Mouse (Mus musculus): ENCODE measurements at regions not wholly inside any gene's neighbourhood (a gene's known extent, or its start where the extent isn't known, plus 50 kb on each side); places are given as distances from the start of the nearest gene placed in this dataset.
"Not testable (repeated sequence)": the region's sequence is repeated elsewhere in the genome, so short reads cannot be mapped to it uniquely, and the experiment has no call there.

DNA sequence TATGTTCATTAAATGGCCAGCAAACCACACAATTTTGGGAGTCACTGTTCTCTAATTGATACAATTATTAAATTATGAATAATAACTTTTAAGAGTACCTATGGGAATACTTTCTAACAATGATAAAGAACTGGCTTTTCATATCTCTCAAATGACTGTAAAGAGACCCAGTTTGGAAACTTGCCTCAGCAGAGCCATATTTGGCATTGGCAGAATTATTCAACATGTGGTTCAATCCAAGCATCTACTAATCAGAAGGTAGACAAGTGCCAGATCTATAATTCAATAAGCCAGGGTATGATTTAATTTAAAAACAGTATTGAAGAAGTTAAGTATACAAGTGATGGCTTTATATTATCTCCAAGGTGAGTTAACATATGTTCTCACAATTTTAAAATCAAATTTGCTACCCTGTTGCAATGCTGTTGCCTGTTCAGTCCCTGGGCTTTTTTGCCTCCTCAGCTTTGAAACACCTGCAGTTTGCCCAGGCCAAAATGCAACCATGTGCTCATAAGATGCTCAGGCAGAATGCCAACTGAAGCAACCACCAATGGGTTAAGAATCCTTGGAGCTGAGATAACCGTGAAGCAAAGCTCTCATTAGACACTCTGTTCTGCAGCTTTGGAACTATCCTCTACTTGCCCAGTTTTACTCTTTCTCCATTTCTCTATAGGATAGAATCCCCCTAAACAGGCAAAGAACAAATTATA is 897.2 kb downstream of the Ets1 start:
- no peak for DNase-seq

DNA sequence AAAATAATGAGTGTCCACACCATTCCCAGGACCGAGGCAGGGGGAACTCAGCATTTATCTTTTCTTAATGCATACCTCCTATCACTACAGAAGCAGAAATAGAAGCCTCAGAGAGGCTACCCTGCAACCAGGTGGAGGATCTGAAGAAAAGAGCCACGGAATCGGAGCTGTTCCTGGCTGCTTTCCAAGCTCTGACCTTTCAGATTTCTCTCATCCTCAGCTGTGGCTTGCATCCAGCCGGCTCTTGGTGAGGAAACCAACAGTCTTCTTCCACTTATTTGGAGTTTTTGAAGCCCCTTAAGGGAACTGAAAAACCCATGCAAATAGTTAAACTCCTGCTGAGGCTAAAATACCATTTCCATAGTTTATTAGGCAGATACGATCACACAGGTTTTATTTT is 907.3 kb downstream of the Ets1 start:
- DNase-seq = no peak

DNA sequence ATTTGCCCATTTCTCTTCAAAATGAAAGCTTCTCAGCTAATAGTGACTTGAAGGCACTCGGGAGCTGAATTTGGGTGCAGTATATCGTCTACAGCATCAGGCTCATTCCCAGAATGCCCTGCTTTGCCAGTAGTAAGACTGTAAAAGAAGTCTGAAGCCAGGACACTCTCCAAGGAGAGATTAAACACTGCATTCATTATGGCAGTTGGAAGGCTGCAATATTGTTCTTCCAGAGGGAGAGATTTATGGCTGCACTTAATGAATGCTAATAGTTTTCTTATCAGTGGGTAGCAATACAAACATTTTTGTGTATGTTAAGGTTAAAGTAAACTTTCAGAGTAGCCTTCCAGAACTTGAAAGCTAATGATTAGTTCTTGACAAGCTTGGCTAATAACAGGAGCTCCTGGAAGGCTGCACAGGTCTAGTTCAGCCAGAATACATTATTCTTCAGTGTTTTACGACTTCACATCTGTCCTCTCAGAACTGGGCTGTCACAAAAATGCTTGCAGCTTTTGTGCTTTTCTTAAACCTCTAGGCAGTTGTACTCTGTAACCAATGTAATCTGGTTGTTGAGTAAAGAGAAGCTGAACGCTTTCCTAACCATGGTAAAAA is 910.2 kb downstream of the Ets1 start:
- no peak for DNase-seq

DNA sequence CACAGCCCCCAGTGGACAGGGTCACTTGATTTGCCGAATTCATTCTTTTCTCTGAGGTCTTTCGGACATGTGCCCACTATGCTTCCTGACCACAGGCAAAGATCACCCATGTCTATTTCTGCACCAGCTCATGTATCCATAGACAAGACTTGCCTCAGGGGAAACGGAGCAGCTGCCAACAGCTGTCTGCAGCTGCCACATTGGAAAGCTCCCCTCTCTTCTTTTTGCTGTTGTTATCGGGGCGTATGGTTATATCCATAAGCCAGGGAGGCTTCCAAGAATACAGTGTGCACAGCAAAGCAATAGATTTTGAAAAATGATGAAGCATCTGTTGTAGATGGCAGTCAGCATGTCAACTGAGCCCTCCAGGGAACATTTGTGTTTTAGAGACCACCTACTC is 913.4 kb downstream of the Ets1 start:
- DNase-seq = peak; percentile 4

DNA sequence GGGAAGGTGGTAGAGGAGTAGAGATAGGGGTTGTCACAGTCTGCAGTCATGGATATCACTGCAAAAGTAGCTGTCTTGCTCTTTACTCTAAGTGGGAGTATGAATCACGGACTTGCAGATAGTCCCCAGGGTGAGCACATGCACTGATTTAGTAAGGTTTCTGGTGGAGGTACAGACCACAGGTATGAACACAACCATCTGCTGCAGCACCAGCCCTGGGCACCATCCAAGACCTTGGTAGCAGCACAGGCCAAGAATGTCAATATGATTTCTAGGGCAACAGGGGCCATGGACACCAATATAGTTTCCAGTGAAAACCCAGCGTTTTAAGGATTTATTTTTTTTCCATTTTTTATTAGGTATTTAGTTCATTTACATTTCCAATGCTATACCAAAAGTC is 913.7 kb upstream of the Kirrel3 start:
- no peak for DNase-seq

DNA sequence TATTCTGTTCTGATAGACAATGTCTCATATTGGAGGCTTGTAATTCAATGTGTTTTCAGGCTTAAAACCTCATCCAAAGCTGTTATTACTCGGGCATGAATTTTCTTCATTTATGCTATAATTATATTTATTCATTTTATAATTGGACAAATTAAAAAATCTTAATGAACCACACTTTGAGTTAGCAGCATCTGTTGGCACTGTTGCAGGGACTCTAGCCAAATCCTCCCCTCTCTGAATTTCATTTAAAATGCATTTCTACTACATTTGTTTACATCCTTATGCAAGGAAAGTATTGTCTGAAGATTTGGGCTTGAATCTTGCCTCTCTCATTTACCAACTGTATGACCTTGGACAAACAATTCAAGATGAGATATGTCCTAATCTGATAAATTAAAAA is 874.2 kb upstream of the Kirrel3 start:
- no peak for DNase-seq

DNA sequence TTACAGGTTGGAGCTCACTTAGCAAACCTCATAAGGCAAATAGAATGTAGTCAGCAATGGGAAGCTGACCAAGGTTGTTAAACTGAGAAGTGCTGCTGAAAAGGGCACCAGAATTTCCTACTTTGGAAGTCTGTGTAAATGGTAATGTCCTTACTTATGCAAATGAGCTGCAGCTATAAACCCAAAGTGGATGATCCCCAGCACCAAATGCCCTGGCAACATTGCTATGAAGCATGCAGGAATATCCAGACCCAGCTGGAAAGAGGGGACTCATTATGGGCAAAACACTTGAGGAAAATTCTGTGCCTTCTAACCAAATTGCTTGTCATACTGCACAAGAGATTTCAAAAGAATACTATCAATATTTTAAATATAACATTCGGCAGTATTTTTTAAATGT is 861.3 kb upstream of the Kirrel3 start:
- DNase-seq = no peak

DNA sequence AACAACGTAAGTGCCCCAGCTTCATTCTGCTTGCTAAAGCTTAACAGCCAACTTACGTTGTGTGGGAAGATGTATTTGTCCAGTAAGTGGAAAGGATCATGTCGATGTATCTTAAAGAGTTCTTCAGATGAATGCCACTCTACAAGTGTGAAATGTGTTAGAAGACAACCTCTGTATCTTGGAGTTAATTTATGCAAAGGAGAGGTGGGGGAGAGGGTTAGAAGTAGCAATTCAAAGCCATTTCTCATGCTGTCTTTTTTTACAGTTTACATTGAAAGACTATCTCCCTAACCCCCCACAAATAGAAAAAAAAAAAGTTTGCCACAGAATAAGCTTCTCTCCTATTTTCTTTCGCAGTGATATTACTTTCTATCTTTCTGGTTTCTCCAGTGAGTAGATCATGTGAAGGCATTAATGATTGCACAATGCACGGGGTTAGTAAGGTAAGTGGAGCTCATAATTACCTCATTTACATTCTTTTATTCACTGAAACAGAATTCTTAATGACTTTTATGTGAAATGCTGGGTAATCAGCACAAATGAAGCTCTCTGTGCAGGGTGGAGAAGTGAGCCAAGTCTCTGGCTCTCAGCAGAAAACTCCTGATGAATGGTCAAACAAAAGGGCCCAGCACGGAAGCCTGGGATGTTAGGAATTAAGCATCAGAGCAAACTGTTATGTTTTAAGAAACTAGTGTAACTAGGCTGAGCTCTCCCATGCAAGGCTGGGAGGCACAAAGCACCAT is 855.8 kb upstream of the Kirrel3 start:
- no peak for DNase-seq

DNA sequence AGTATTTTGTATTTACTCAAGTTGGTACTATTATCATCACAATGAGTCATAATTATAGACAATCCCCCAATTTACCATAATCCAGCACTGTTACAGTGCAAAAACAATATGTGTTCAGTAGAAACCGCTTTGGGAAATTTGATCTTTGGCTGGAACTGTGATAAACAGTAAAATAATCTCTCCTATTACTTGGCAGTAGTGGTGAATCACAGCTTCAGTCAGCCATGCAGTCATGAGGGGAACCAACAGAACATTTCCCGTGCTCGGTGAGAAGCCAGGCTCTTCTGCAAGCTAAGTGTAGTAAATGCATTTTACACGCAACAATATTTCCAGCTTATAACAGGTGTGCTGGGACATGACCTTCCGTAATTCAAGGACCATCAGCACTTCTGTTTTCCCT is 822.7 kb upstream of the Kirrel3 start:
- DNase-seq = no peak

DNA sequence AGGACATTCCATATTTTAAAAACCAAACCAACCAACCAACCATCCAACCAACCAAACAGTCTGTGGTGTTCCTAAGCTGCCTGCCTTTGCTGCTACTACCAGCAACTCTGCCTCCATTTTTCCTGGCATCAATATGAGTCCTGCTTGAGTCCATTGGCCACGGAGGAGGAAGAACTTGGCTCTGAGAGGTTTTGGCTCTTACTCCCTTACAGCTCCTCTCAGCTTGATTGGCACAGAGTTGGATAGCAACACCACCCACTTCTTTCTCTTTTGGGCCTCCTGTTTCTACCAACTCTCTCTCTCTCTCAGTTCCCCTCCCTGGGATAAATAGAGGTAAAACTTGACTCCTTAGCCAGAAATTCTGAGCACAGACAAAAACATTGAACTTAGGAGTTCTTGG is 804.6 kb upstream of the Kirrel3 start:
- peak; percentile 16 for DNase-seq

DNA sequence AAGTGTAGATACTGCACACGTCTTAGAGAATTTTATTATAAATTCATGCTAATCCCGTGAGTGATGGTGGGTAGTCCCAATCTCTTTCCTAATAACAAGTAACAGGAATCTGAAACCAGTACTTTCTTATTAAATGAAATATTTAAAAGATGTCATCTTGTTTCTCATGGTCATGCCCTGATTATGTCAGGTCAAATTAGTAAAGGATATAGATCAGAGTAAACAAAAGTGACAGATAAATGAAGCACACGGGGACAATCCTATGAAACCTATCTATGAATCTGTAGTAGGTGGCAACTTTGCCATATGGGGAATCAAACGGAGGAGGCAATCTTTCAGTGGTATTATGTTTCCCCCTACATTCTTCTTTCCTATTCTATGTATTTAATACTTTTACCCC is 794.0 kb upstream of the Kirrel3 start:
- DNase-seq = no peak

DNA sequence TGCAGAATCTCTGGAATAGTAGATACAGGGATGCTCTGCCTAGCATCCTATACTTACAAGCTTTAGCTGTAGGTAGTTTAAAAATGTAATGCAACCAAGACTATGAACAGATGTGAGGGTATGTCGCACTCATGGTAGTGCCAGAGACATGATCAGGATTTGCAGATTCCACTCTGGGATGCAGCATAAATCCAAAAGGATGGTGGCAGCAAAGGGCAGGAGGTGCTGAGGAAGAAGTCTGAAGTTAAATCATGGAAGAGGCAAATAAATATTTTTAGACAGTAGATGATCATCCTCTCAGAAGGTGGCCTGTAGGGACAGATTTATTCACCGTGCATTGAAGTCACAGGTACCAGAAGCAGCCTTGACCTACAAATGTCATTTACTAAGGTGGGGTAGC is 768.1 kb upstream of the Kirrel3 start:
- no peak for DNase-seq

DNA sequence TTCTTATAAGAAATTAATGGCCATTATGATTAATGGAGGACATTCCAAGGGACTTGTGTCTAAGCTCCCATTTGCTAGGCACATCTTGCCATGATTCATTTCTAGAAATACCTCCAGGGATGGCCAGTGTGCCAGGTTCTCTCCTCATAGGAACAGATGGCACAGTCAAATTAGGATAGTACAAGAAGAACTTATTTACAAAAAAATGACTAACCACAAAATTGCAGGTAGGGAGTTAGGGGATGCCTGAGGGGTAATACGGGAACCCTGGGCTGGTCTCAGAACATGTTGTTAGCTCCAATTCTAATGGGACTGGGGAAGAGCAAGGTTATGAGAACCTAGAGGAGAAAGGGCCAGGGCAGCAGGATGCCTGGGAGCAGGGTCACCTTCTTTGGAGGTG is 760.9 kb upstream of the Kirrel3 start:
- DNase-seq = no peak

DNA sequence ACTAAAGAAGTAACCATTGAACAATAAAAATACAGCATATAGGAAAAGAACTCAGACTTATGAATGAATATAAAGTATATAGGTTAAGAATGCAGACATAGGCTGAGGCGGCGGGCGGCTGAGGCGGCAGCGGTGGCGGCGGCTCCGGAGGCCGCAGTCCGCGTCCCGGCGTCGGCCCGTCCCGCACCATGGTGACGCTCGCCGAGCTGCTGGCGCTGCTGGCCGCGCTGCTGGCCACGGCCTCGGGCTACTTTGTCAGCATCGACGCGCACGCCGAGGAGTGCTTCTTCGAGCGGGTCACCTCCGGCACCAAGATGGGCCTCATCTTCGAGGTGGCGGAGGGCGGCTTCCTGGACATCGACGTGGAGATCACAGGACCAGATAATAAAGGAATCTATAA is 757.6 kb upstream of the Kirrel3 start:
- DNase-seq = not testable (repeated sequence)

DNA sequence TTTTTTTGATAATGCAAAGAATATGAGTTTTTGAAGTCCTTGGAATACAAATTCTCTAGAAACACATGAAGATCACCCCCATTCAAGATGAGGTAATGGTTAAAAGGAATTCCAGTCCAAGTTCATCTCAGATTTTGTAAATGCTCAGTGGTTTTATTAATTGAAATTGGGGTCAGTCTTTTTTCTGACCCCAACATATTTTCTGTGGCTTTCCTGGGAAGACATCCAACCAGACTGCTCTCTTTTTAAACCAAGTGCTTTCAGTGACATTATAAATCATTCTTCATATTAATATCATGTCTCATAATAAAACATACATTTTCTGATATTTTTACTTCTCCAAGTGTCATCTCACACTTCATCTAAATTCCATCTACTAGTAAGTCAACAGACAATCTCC is 725.0 kb upstream of the Kirrel3 start:
- no peak for DNase-seq

DNA sequence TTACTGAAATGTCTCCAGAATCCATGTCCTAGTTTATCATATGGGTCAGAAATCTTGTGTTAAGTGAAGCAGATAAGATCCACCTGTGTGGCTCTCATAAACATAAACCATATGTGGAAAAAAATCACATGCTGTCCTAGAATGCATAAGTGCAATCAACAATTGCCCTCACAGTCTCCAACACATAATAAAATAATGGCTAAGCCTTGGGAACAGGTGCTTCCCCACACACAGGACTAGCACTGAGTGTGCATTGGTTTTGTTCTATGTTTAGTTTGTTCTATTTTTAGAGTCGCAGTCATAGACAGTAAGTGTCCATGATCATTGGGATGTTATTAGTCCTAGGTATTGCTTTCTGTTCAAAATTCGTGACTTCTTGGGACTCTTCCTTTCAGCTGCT is 719.5 kb upstream of the Kirrel3 start:
- no peak for DNase-seq

DNA sequence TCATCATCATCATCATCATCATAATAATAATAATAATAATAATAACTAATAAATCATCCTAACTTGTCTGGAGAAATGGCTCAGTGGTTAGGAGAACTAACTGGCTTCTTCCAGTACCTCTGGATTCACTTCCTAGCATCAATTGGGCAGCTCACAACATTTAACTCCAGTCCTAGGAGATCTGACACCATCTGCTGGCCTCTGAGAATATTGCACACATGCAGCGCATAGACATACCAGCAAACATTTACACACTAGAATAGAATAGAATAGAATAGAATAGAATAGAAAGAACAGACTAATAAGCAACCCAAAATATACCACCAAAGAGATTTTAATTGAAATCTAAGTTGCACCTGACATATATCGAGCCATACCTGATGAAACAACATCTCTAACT is 715.9 kb upstream of the Kirrel3 start:
- DNase-seq = no peak

DNA sequence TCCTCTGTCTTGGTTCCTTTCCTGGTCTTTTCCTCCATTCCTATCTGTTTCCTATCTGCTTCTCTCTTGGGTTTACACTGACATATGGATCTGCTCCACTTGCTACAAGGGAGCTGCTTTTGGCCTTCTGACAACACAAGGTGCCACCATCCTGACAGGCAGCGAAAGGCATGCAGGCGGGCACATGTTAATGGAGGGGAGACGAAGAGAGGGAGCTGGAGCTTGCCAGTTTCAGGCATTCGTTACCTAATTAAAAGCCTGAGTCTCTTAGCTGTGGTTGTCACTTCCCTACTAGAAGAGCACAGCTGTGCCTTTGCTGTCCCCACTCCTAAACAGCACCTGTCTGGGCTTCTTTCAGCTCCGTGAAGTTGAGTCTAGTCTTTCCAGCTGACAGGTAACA is 711.5 kb upstream of the Kirrel3 start:
- DNase-seq = no peak

DNA sequence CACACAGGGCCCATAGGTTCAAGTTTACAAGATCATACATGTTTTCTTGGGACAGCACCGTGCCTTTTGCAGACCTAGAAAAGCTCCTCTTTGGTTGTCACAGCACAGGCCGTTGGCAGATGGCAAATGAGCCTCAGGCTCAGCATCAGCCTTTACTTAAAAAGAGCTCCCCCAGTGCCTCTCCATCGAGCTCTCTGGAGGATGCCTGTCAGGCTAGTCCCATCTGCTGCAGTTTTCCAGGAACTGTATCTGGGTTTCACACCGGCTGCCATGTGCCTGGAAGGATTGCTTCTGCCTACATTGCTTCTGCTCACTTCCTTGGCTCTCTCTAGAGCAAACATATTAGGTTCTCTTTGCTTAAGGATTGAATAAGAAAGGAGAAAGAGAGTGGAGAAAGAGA is 695.1 kb upstream of the Kirrel3 start:
- no peak for DNase-seq

DNA sequence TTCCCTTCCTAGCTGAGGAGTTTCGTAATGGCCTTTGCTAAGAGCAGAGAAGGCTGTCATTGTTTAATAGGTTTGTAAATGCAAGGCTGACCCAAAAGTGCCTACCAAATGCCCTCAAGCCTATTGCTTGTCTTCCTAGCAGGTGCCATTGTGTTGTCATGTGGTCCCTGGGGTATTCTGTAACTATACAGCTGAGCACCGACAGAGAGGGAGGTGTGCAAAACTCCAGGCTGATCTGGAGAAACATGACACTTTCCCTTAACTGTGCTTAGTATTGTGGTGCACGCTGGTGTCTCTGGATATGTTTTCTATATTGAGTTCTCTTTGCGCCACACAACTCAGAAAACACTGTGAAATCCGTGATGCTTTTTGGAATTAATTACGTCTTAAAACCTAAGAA is 685.4 kb upstream of the Kirrel3 start:
- no peak for DNase-seq

DNA sequence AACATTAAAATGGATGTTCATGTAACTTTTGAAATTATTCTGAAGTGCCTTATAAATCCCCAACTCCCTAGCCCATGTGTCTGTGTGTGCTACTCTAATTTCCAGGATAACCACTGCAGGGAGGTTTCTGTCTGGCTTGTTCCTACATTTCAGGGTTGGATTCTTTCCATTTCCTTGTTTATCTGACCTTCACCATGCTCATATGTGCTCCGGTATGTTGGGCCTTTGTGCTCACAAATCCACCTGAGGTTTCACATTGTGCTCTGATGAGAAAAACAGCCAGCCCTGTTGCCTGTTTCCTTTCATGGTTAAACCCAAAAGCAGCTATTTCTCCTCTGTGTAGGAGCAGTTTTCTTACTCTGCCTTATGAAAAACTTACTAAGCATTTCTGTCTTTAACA is 684.9 kb upstream of the Kirrel3 start:
- DNase-seq = no peak

DNA sequence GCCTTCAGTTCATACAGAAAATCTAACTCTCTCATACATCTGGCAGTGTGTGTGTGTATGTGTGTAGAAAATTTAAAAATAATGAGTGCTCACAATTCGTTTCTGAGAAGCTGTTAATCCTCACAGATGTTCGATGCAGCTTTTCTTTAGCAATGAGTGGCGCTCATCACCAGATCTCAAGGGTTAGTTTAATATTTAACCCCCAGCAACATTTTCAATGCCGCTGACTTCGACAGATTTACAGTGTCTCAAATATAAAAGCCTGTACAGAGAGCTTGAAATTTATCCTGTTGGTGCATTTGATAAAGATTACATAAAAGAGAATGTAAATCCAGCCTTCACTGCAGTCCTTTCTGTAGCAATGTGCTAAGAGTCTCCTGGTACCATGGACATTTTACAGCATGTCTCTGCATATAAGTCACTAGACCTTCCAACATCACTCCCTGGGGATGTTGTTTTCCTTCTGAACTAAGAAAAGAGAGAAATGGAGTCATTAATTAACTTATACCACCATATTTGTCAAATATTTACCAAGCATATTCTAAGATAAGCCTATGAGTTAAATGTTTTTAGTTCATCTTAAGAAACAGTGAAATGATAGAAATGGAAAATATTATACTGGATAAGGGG is 670.8 kb upstream of the Kirrel3 start:
- no peak for DNase-seq

DNA sequence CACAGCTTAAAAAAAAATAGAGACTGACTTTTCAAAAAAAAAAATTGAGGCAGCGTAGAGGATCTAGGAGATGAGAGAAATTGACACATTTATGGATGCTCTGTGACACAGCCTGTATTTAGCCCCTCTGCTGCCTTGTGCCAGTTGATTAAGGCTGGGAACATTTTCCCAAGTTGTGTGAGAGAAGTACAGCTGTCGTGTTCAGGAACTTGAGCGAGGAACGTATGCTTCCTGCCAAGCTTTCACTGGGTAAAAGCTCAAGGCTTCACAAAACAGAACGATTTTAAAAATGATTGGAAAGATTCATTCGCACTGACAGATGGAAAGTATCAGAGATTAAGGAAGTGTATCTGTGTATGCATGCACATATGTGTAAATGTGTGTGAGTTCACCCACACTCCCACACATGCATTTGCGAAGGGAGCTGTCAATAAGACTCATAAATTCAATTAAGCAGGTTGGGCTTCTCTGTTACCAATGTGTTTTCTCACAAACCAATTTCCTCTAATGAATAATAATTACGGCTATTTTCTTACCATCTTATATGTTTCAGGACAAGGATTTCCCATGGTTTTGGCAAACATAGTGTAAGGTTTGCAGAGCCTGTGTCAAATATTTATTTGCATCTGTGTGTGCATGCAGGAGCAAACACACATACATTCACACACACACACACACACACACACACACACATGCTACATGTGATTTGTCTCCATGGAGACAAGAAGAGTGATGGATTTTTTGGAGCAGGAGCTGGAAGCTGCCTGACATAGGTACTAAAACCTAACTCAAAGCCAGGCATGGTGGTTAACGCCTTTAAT is 662.9 kb upstream of the Kirrel3 start:
- no peak for DNase-seq
